In genomic region chr9:47545667-47546066, GRCm38 (mm10) we compare ENCODE assay signal across 17 mouse cellular contexts. TPM values are rescaled to one million over a fixed set of nuclear protein-coding genes. Genes with fewer than 3 reads are reported as not detected.
DNase-seq lines count a peak whose midpoint lies in the region; ATAC-seq and TF ChIP-seq lines count a peak whose summit lies in the region.
"Had no signal": no experiment of that assay in that cellular context is flagged by ENCODE, and none has a peak within 500 bp of the region (broad histone marks: within the 10 kb centered on the region; RNA-seq: fewer than 3 reads in every experiment).

No protein-coding gene starts in this region.

- peak overlapping the region; percentile 72 for H3K27ac ChIP-seq in layer of hippocampus, adult 2 months
- H3K27ac ChIP-seq in intestine, embryonic 15.5 days, result no peak overlapping the region
- H3K27ac ChIP-seq in neural tube, embryonic 13.5 days (replicated peaks), result no peak overlapping the region
- H3K27ac ChIP-seq: lung, embryonic 15.5 days had no signal

- 15% methylated on average over 12 of the region's 12 CpGs for WGBS in intestine, embryonic 15.5 days
- WGBS in neural tube, embryonic 13.5 days, result 32% methylated on average over 12 of the region's 12 CpGs

- peak overlapping the region; percentile 46 for H3K4me2 ChIP-seq in intestine, embryonic 15.5 days (replicated peaks)
- H3K4me2 ChIP-seq in neural tube, embryonic 13.5 days, result peak overlapping the region; percentile 47
- H3K4me2 ChIP-seq: heart, embryonic 12.5 days; lung, embryonic 15.5 days had no signal

- peak; percentile 40 for DNase-seq in embryo, embryonic 10 days (ENCODE audit: low spot score)
- DNase-seq in embryo, embryonic 9.5 days (ENCODE audit: extremely low spot score), result no peak
- no peak for DNase-seq in layer of hippocampus, adult 2 months (ENCODE audit: low spot score in 2 of 2)
- DNase-seq in layer of hippocampus, adult 8-10 months (ENCODE audit: low spot score in 2 of 2), result no peak
- DNase-seq in left cerebral cortex, adult 9 months (ENCODE audit: low spot score in 2 of 2), result no peak
- no peak for DNase-seq in natural killer cell, adult 2 months (ENCODE audit: low spot score in 2 of 2)
- DNase-seq: gastrocnemius, postnatal 36 days; heart, postnatal 4 days; kidney, postnatal 10 days; layer of hippocampus, postnatal 36 days had no signal

- no peaks in the 10 kb centered on the region for H3K9me3 ChIP-seq in intestine, embryonic 15.5 days
- H3K9me3 ChIP-seq in neural tube, embryonic 13.5 days, result no peaks in the 10 kb centered on the region
- H3K9me3 ChIP-seq: heart, embryonic 12.5 days; lung, embryonic 15.5 days had no signal

- H3K27me3 ChIP-seq in intestine, embryonic 15.5 days (replicated peaks), result no peaks in the 10 kb centered on the region
- H3K27me3 ChIP-seq in neural tube, embryonic 13.5 days, result no peaks in the 10 kb centered on the region; the same call in 1 of the 2 replicates
- H3K27me3 ChIP-seq: CH12.LX; heart, embryonic 12.5 days had no signal

- H3K4me3 ChIP-seq in layer of hippocampus, adult 2 months, result peak overlapping the region; percentile 29
- H3K4me3 ChIP-seq in intestine, embryonic 15.5 days (replicated peaks), result peak overlapping the region; percentile 1
- H3K4me3 ChIP-seq in neural tube, embryonic 13.5 days, result no peak overlapping the region
- H3K4me3 ChIP-seq: heart, embryonic 12.5 days; lung, embryonic 15.5 days; megakaryocyte, embryonic 14.5 days had no signal

- peak; percentile 65 for ATAC-seq in intestine, embryonic 15.5 days
- no peak for ATAC-seq in neural tube, embryonic 13.5 days (ENCODE audit: low read depth)
- ATAC-seq: activated CD4-positive, CD25-positive, alpha-beta regulatory T cell, adult 4 months had no signal

- H3K4me1 ChIP-seq in intestine, embryonic 15.5 days (replicated peaks), result 0 out of 2 replicates have a peak, but pooled peaks cover 5% of the 10 kb centered on the region
- H3K4me1 ChIP-seq in neural tube, embryonic 13.5 days (replicated peaks), result peaks cover 18% of the 10 kb centered on the region
- H3K4me1 ChIP-seq: lung, embryonic 15.5 days; megakaryocyte, embryonic 14.5 days had no signal

- no peak for TF ChIP-seq CTCF in layer of hippocampus, adult 2 months (conservative IDR thresholded peaks at IDR 0.05)

- no peaks in the 10 kb centered on the region for H3K36me3 ChIP-seq in intestine, embryonic 15.5 days
- H3K36me3 ChIP-seq in neural tube, embryonic 13.5 days, result peaks cover 14% of the 10 kb centered on the region; the same call in 1 of the 2 replicates
- H3K36me3 ChIP-seq: heart, embryonic 12.5 days; lung, embryonic 15.5 days had no signal

- no peak overlapping the region for H3K9ac ChIP-seq in intestine, embryonic 15.5 days
- H3K9ac ChIP-seq in neural tube, embryonic 13.5 days, result peak overlapping the region; percentile 12; the same call in 1 of the 2 replicates
- H3K9ac ChIP-seq: heart, embryonic 12.5 days; lung, embryonic 15.5 days had no signal

RNA-seq across cellular contexts. Expression of gene Cadm1, which starts 15.7 kb away (rescaled TPM):
- total RNA-seq in layer of hippocampus, adult 2 months (2021), result 100 to 1,000 TPM; 237 to 250 TPM
- total RNA-seq in layer of hippocampus, adult 8-10 months (2022), result 100 to 1,000 TPM; 270 to 291 (median 280) TPM
- polyA plus RNA-seq in intestine, embryonic 15.5 days (2015; fragmentation: Nextera tagmentation; extraction: Ambion mirVana), result 43.9 and 45.7 TPM in 2 replicates
- 155 and 157 TPM in 2 replicates for polyA plus RNA-seq in neural tube, embryonic 13.5 days (2015; fragmentation: Nextera tagmentation; extraction: Ambion mirVana)
- total RNA-seq: CH12.LX had no signal
